Mouse (Mus musculus): ENCODE measurements at regions not wholly inside any gene's neighbourhood (a gene's known extent, or its start where the extent isn't known, plus 50 kb on each side); places are given as distances from the start of the nearest gene placed in this dataset.

- H3K27me3 ChIP-seq (replicated peaks): no peaks in the 10 kb centered on the region
- H3K4me3 ChIP-seq (replicated peaks): no peak overlapping the region
- H3K9ac ChIP-seq: no peak overlapping the region
- H3K4me2 ChIP-seq (replicated peaks): no peak overlapping the region
- 0 out of 2 replicates have a peak, but pooled peaks cover 2% of the 10 kb centered on the region for H3K4me1 ChIP-seq (replicated peaks)
- 35% methylated on average over 5 of the region's 5 CpGs for WGBS
- ATAC-seq: no peak
- no peak overlapping the region for H3K27ac ChIP-seq
- H3K9me3 ChIP-seq: no peaks in the 10 kb centered on the region
- no peaks in the 10 kb centered on the region for H3K36me3 ChIP-seq
Observed at GRCm38 (mm10) chr2:166391176-166391575, 235.7 kb upstream of the Sulf2 start.

- ATAC-seq: no peak
- Histone ChIP-seq H3K4me2 (replicated peaks) (no peak overlapping the region), H3K36me3 (no peaks in the 10 kb centered on the region), H3K9ac (no peak overlapping the region), H3K4me1 (replicated peaks) (peaks cover 2% of the 10 kb centered on the region; the same call in 1 of the 2 replicates), H3K9me3 (no peaks in the 10 kb centered on the region), H3K27ac (no peak overlapping the region), H3K4me3 (replicated peaks) (no peak overlapping the region), H3K27me3 (replicated peaks) (no peaks in the 10 kb centered on the region)
- 57% methylated on average over 6 of the region's 6 CpGs for WGBS
Observed at GRCm38 (mm10) chr2:166388050-166388449, 232.6 kb upstream of the Sulf2 start.

- ATAC-seq: peak; percentile 15; the same call in 1 of the 2 replicates
- WGBS: 78% methylated on average over 5 of the region's 5 CpGs
- Histone ChIP-seq H3K9ac (no peak overlapping the region), H3K9me3 (no peaks in the 10 kb centered on the region), H3K4me2 (replicated peaks) (no peak overlapping the region), H3K27me3 (replicated peaks) (no peaks in the 10 kb centered on the region), H3K4me3 (replicated peaks) (no peak overlapping the region), H3K36me3 (no peaks in the 10 kb centered on the region), H3K27ac (no peak overlapping the region), H3K4me1 (replicated peaks) (peaks cover 2% of the 10 kb centered on the region; the same call in 1 of the 2 replicates)
Observed at GRCm38 (mm10) chr2:166386817-166387216, 231.4 kb upstream of the Sulf2 start.

GRCm38 (mm10) chr2:166384583-166384982 lies 229.1 kb upstream of the Sulf2 start:
- H3K4me3 ChIP-seq (replicated peaks): no peak overlapping the region
- H3K36me3 ChIP-seq: no peaks in the 10 kb centered on the region
- no peaks in the 10 kb centered on the region for H3K27me3 ChIP-seq (replicated peaks)
- no peak overlapping the region for H3K9ac ChIP-seq
- H3K9me3 ChIP-seq: no peaks in the 10 kb centered on the region
- H3K4me1 ChIP-seq (replicated peaks): no peaks in the 10 kb centered on the region; the same call in 1 of the 2 replicates
- no peak overlapping the region for H3K27ac ChIP-seq
- no peak for ATAC-seq
- no peak overlapping the region for H3K4me2 ChIP-seq (replicated peaks)
- WGBS: 59% methylated on average over 6 of the region's 6 CpGs

GRCm38 (mm10) chr2:166383356-166383755 lies 227.9 kb upstream of the Sulf2 start:
- peaks cover 5% of the 10 kb centered on the region; the same call in 1 of the 2 replicates for H3K4me1 ChIP-seq (replicated peaks)
- no peaks in the 10 kb centered on the region for H3K27me3 ChIP-seq (replicated peaks)
- no peaks in the 10 kb centered on the region for H3K9me3 ChIP-seq
- no peak overlapping the region for H3K4me3 ChIP-seq (replicated peaks)
- H3K36me3 ChIP-seq: no peaks in the 10 kb centered on the region
- 88% methylated on average over 5 of the region's 5 CpGs for WGBS
- no peak overlapping the region for H3K27ac ChIP-seq
- no peak for ATAC-seq
- H3K9ac ChIP-seq: no peak overlapping the region
- no peak overlapping the region for H3K4me2 ChIP-seq (replicated peaks)

GRCm38 (mm10) chr2:166382180-166382579 lies 226.7 kb upstream of the Sulf2 start:
- ATAC-seq: no peak
- H3K27ac ChIP-seq: no peak overlapping the region
- H3K4me2 ChIP-seq (replicated peaks): no peak overlapping the region
- H3K36me3 ChIP-seq: no peaks in the 10 kb centered on the region
- no peaks in the 10 kb centered on the region for H3K9me3 ChIP-seq
- no peaks in the 10 kb centered on the region for H3K27me3 ChIP-seq (replicated peaks)
- H3K4me3 ChIP-seq (replicated peaks): no peak overlapping the region
- H3K9ac ChIP-seq: no peak overlapping the region
- peaks cover 14% of the 10 kb centered on the region for H3K4me1 ChIP-seq (replicated peaks)
- WGBS: 67% methylated on average over 7 of the region's 7 CpGs

GRCm38 (mm10) chr2:166380854-166381253 lies 225.4 kb upstream of the Sulf2 start:
- no peak overlapping the region for H3K4me3 ChIP-seq (replicated peaks)
- H3K27ac ChIP-seq: no peak overlapping the region
- no peak overlapping the region for H3K4me2 ChIP-seq (replicated peaks)
- no peak for ATAC-seq
- H3K9ac ChIP-seq: no peak overlapping the region
- no peaks in the 10 kb centered on the region for H3K9me3 ChIP-seq
- no peaks in the 10 kb centered on the region for H3K36me3 ChIP-seq
- WGBS: 67% methylated on average over 9 of the region's 9 CpGs
- H3K27me3 ChIP-seq (replicated peaks): no peaks in the 10 kb centered on the region
- peaks cover 19% of the 10 kb centered on the region for H3K4me1 ChIP-seq (replicated peaks)

GRCm38 (mm10) chr2:166378325-166378724 lies 222.9 kb upstream of the Sulf2 start:
- Histone ChIP-seq H3K36me3 (no peaks in the 10 kb centered on the region), H3K9ac (no peak overlapping the region), H3K4me3 (replicated peaks) (no peak overlapping the region), H3K27me3 (replicated peaks) (no peaks in the 10 kb centered on the region), H3K27ac (no peak overlapping the region), H3K4me2 (replicated peaks) (no peak overlapping the region), H3K4me1 (replicated peaks) (peaks cover 19% of the 10 kb centered on the region), H3K9me3 (no peaks in the 10 kb centered on the region)
- WGBS: 45% methylated on average over 3 of the region's 3 CpGs
- no peak for ATAC-seq

- Histone ChIP-seq H3K9ac (no peak overlapping the region), H3K36me3 (no peaks in the 10 kb centered on the region), H3K27ac (0 out of 2 replicates have a peak overlapping the region, but pooled peaks have one; percentile 17), H3K4me1 (replicated peaks) (peaks cover 19% of the 10 kb centered on the region), H3K9me3 (no peaks in the 10 kb centered on the region), H3K27me3 (replicated peaks) (no peaks in the 10 kb centered on the region), H3K4me2 (replicated peaks) (no peak overlapping the region), H3K4me3 (replicated peaks) (no peak overlapping the region)
- peak; percentile 58 for ATAC-seq
- WGBS: 25% methylated on average over 3 of the region's 3 CpGs
Observed at GRCm38 (mm10) chr2:166377329-166377728, 221.9 kb upstream of the Sulf2 start.

GRCm38 (mm10) chr2:166375639-166376038 lies 220.2 kb upstream of the Sulf2 start:
- no peak overlapping the region for H3K4me2 ChIP-seq (replicated peaks)
- peaks cover 19% of the 10 kb centered on the region for H3K4me1 ChIP-seq (replicated peaks)
- no peak overlapping the region for H3K9ac ChIP-seq
- H3K36me3 ChIP-seq: no peaks in the 10 kb centered on the region
- ATAC-seq: no peak
- H3K27me3 ChIP-seq (replicated peaks): no peaks in the 10 kb centered on the region
- 84% methylated on average over 12 of the region's 12 CpGs for WGBS
- H3K27ac ChIP-seq: no peak overlapping the region
- H3K9me3 ChIP-seq: no peaks in the 10 kb centered on the region
- no peak overlapping the region for H3K4me3 ChIP-seq (replicated peaks)

- H3K27ac ChIP-seq: no peak overlapping the region
- H3K36me3 ChIP-seq: no peaks in the 10 kb centered on the region
- no peak overlapping the region for H3K4me2 ChIP-seq (replicated peaks)
- no peaks in the 10 kb centered on the region for H3K9me3 ChIP-seq
- peaks cover 7% of the 10 kb centered on the region; the same call in 1 of the 2 replicates for H3K4me1 ChIP-seq (replicated peaks)
- no peak for ATAC-seq
- 74% methylated on average over 6 of the region's 6 CpGs for WGBS
- H3K27me3 ChIP-seq (replicated peaks): no peaks in the 10 kb centered on the region
- H3K4me3 ChIP-seq (replicated peaks): no peak overlapping the region
- H3K9ac ChIP-seq: no peak overlapping the region
Observed at GRCm38 (mm10) chr2:166370776-166371175, 215.3 kb upstream of the Sulf2 start.

- Histone ChIP-seq H3K4me3 (replicated peaks) (no peak overlapping the region), H3K27ac (no peak overlapping the region), H3K9ac (no peak overlapping the region), H3K27me3 (replicated peaks) (no peaks in the 10 kb centered on the region), H3K9me3 (no peaks in the 10 kb centered on the region), H3K36me3 (no peaks in the 10 kb centered on the region), H3K4me2 (replicated peaks) (no peak overlapping the region), H3K4me1 (replicated peaks) (0 out of 2 replicates have a peak, but pooled peaks cover 12% of the 10 kb centered on the region)
- WGBS: 81% methylated on average over 6 of the region's 6 CpGs
- no peak for ATAC-seq
Observed at GRCm38 (mm10) chr2:166361645-166362044, 206.2 kb upstream of the Sulf2 start.

GRCm38 (mm10) chr2:166360786-166361185 lies 205.3 kb upstream of the Sulf2 start:
- Histone ChIP-seq H3K4me2 (replicated peaks) (no peak overlapping the region), H3K4me3 (replicated peaks) (no peak overlapping the region), H3K4me1 (replicated peaks) (0 out of 2 replicates have a peak, but pooled peaks cover 10% of the 10 kb centered on the region), H3K36me3 (no peaks in the 10 kb centered on the region), H3K9ac (no peak overlapping the region), H3K27me3 (replicated peaks) (no peaks in the 10 kb centered on the region), H3K27ac (no peak overlapping the region), H3K9me3 (no peaks in the 10 kb centered on the region)
- no peak for ATAC-seq
- 46% methylated on average over 3 of the region's 3 CpGs for WGBS
